Comparison of ENCODE assay signal across 9 mouse cellular contexts in genomic region chr2:10701459-10701858, GRCm38 (mm10).
DNase-seq lines count a peak whose midpoint lies in the region; ATAC-seq and TF ChIP-seq lines count a peak whose summit lies in the region.
"Had no signal": no experiment of that assay in that cellular context is flagged by ENCODE, and none has a peak within 500 bp of the region (broad histone marks: within the 10 kb centered on the region; RNA-seq: fewer than 3 reads in every experiment).

No protein-coding gene starts in this region.

- peak; percentile 73 for TF ChIP-seq CTCF in layer of hippocampus, adult 2 months (conservative IDR thresholded peaks at IDR 0.05)

- no peak overlapping the region for H3K4me2 ChIP-seq in neural tube, embryonic 15.5 days

- H3K36me3 ChIP-seq in neural tube, embryonic 15.5 days, result no peaks in the 10 kb centered on the region
- H3K36me3 ChIP-seq: midbrain, embryonic 10.5 days had no signal

- H3K27me3 ChIP-seq in neural tube, embryonic 15.5 days (replicated peaks), result no peaks in the 10 kb centered on the region

- H3K27ac ChIP-seq in layer of hippocampus, adult 2 months, result no peak overlapping the region
- no peak overlapping the region for H3K27ac ChIP-seq in neural tube, embryonic 15.5 days (replicated peaks)
- H3K27ac ChIP-seq: midbrain, embryonic 10.5 days had no signal

- H3K4me3 ChIP-seq in layer of hippocampus, adult 2 months, result no peak overlapping the region
- H3K4me3 ChIP-seq in neural tube, embryonic 15.5 days (replicated peaks), result no peak overlapping the region
- H3K4me3 ChIP-seq: midbrain, embryonic 10.5 days had no signal

- no peaks in the 10 kb centered on the region for H3K4me1 ChIP-seq in neural tube, embryonic 15.5 days
- H3K4me1 ChIP-seq: midbrain, embryonic 10.5 days had no signal

- 52% methylated on average over 10 of the region's 10 CpGs for WGBS in neural tube, embryonic 15.5 days

- no peaks in the 10 kb centered on the region for H3K9me3 ChIP-seq in neural tube, embryonic 15.5 days (replicated peaks)
- H3K9me3 ChIP-seq: midbrain, embryonic 10.5 days had no signal

- DNase-seq in cerebellum, postnatal 14 days, result peak; percentile 6 to 18
- DNase-seq in cerebellum, adult 11 months, result no peak
- DNase-seq in right cerebral cortex, adult 2 months (ENCODE audit: low spot score in 2 of 2), result peak; percentile 10 to 12
- DNase-seq in right cerebral cortex, postnatal 25 days, result no peak
- DNase-seq in layer of hippocampus, adult 2 months (ENCODE audit: low spot score in 2 of 2), result peak; percentile 10 to 17
- peak; percentile 8 for DNase-seq in right cerebral cortex, postnatal 14 days
- no peak for DNase-seq in thymus, postnatal 36 days

- no peak overlapping the region for H3K9ac ChIP-seq in neural tube, embryonic 15.5 days (replicated peaks)

- ATAC-seq in neural tube, embryonic 15.5 days (ENCODE audit: low FRiP score), result no peak

Comparison
In these comparisons a context has a peak if more than half of its experiments do, and no peak if none do; other contexts are left out.
1. DNase-seq: peak in cerebellum, postnatal 14 days (2 of 2), right cerebral cortex, adult 2 months (2 of 2), layer of hippocampus, adult 2 months (2 of 2) and right cerebral cortex, postnatal 14 days (single experiment); none in cerebellum, adult 11 months (single experiment), right cerebral cortex, postnatal 25 days (single experiment) and thymus, postnatal 36 days (0 of 2).